Mouse (Mus musculus) midbrain, embryonic 13.5 days (tissue): ENCODE data around the gene Cfap73. TPM values are rescaled to one million over a fixed set of nuclear protein-coding genes. Genes with fewer than 3 reads are reported as not detected.

ENCODE experiments used
- ATAC-seq: fragments of 200-750 bp; cut with Nextera tagmentation; 2 replicates; pipeline ENCODE4 v1.8.0; 2017; ENCODE audit warnings: mild to moderate bottlenecking, moderate TSS enrichment, moderate library complexity
- H3K27ac ChIP-seq: fragments of 300-500 bp; sonication (generic); 2 replicates; pipeline ENCODE4 v1.5.1; 2015; ENCODE audit warnings: inconsistent platforms, mild to moderate bottlenecking, moderate library complexity
- H3K27me3 ChIP-seq: fragments of 300-500 bp; sonication (generic); 2 replicates; pipeline ENCODE4 v1.6.1; 2015; ENCODE audit warnings: mild to moderate bottlenecking, inconsistent platforms
- H3K36me3 ChIP-seq: fragments of 300-500 bp; sonication (generic); 2 replicates; pipeline ENCODE4 v1.6.1; 2015; ENCODE audit warnings: mild to moderate bottlenecking, inconsistent platforms
- H3K4me1 ChIP-seq: fragments of 300-500 bp; sonication (generic); replicated peaks from 2 replicates; pipeline ENCODE4 v1.6.1; 2015; ENCODE audit warnings: inconsistent platforms
- H3K4me2 ChIP-seq: fragments of 300-500 bp; sonication (generic); replicated peaks from 2 replicates; pipeline ENCODE4 v1.6.1; 2015; ENCODE audit warnings: moderate library complexity, mild to moderate bottlenecking, inconsistent platforms
- H3K4me3 ChIP-seq: fragments of 300-500 bp; sonication (generic); replicated peaks from 2 replicates; pipeline ENCODE4 v1.5.1; 2015; ENCODE audit warnings: mild to moderate bottlenecking, inconsistent platforms
- H3K9ac ChIP-seq: fragments of 300-500 bp; sonication (generic); replicated peaks from 2 replicates; pipeline ENCODE4 v1.6.1; 2015; ENCODE audit warnings: mild to moderate bottlenecking, inconsistent platforms
- H3K9me3 ChIP-seq: fragments of 300-500 bp; sonication (generic); 2 replicates; pipeline ENCODE4 v1.6.1; 2016; ENCODE audit warnings: mild to moderate bottlenecking, inconsistent platforms
- WGBS: fragments of 180-500 bp; shearing (Covaris S2); methylation state at CpG from one replicate; pipeline ENCODE4 v1.1.7; 2015; 5-methylcytosine and 5-hydroxymethylcytosine counted together
- polyA plus RNA-seq: library from polyadenylated mRNA; unstranded; fragments of >200 nt; fragmentation: Nextera tagmentation; extraction: Ambion mirVana; gene quantifications from 2 replicates; pipeline ENCODE4 v1.2.1, GENCODE M21; 2015

Gene Cfap73
- polyA plus RNA-seq: not detected in 2 replicates

- 52% methylated on average over 9 of the region's 9 CpGs for WGBS
- peaks cover 13% of the 10 kb centered on the region for H3K27me3 ChIP-seq
- H3K9ac ChIP-seq: no peak within 1 kb of the TSS
- H3K4me2 ChIP-seq: no peak within 1 kb of the TSS
- H3K36me3 ChIP-seq: 0 out of 2 replicates have a peak, but pooled peaks cover under 1% of the 10 kb centered on the region
- no peak for ATAC-seq
- no peak within 1 kb of the TSS for H3K27ac ChIP-seq
- H3K4me3 ChIP-seq: no peak within 1 kb of the TSS
- H3K9me3 ChIP-seq: no peaks in the 10 kb centered on the region
- H3K4me1 ChIP-seq: peaks cover 6% of the 10 kb centered on the region
Measured at GRCm38 (mm10) chr5:120634131-120634530, at the start of gene Cfap73. Cfap73 (minus strand) TSS chr5:120634235.

DNA sequence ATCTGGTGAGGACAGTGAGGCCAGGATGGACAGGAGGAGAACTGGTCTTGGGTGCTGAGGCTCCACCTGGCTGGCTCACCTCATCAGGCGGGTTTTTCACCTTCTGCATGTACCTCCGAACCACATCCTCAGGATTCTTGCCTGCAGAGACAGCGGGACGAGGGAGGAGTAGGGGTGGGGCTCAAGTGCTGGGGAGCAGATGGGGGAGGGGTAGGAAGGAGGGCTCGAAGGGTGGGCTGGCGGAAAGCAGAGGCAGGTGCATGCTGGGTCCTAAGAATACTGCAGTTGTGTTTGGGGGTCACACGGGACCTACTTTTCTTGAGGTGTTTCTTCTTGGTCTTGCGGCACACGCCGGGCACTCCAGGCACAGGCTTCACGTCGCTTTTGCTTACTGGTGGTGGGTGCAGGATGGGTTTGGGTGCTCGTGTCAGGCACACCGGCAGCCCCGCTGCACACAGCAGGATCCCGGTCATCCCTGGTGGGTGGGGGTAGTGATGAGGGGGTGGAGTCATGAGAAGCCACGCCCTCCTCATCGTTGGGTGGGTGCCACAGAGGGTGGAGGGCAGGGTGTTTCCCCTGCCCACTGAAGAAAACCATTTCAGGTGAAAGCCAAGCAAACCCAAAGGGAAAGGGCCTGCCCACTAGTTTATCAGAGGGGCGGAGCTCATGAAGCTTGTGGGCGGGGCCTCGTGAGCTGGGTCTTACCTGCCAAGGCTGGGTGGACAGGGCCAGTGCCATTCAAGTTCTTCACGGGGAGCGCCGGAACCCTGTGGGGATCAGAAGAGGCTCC, 49.1 kb upstream of the Cfap73 start:
- no peaks in the 10 kb centered on the region for H3K9me3 ChIP-seq
- no peak overlapping the region for H3K9ac ChIP-seq
- H3K4me1 ChIP-seq: peaks cover 28% of the 10 kb centered on the region
- H3K4me2 ChIP-seq: no peak overlapping the region
- H3K36me3 ChIP-seq: peaks cover 34% of the 10 kb centered on the region
- H3K4me3 ChIP-seq: no peak overlapping the region
- ATAC-seq: no peak
- 8% methylated on average over 24 of the region's 24 CpGs for WGBS
- peaks cover 36% of the 10 kb centered on the region for H3K27me3 ChIP-seq
- no peak overlapping the region for H3K27ac ChIP-seq

DNA sequence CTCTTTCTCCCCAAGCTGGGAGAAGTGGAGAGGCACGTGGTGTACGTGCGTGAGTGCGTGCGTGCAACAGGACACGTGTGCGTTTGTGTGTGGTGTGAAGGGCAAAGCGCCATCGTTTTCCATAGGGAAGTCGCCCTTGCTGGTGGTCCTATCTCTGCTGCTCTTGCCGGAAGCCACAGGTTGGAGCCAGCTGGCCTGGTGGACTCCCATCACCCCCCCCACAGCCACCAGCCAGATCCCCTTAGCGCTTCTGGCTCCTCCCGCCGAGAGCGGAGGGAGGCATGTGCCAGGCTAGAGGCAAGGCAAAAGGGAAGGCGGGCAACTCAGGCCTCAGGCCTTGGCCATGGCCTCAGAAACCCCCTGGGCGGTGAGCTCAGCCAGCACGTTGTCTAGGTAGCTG, 46.9 kb upstream of the Cfap73 start:
- no peaks in the 10 kb centered on the region for H3K9me3 ChIP-seq
- H3K9ac ChIP-seq: no peak overlapping the region
- H3K36me3 ChIP-seq: peaks cover 20% of the 10 kb centered on the region
- H3K27ac ChIP-seq: peak overlapping the region; percentile 73
- H3K4me3 ChIP-seq: no peak overlapping the region
- WGBS: 82% methylated on average over 18 of the region's 18 CpGs
- 0 out of 2 replicates have a peak, but pooled peaks have one; percentile 5 for ATAC-seq
- peaks cover 28% of the 10 kb centered on the region for H3K4me1 ChIP-seq
- peak overlapping the region; percentile 55; the same call in 1 of the 2 replicates for H3K4me2 ChIP-seq
- peaks cover 34% of the 10 kb centered on the region for H3K27me3 ChIP-seq

- Histone ChIP-seq H3K9ac (peak overlapping the region; percentile 57), H3K4me2 (peak overlapping the region; percentile 55), H3K36me3 (peaks cover 17% of the 10 kb centered on the region), H3K4me3 (peak overlapping the region; percentile 29), H3K27ac (peak overlapping the region; percentile 94), H3K27me3 (peaks cover 28% of the 10 kb centered on the region), H3K4me1 (peaks cover 28% of the 10 kb centered on the region), H3K9me3 (no peaks in the 10 kb centered on the region)
- ATAC-seq: peak; percentile 93
- under 1% methylated on average over 24 of the region's 24 CpGs for WGBS
Measured at GRCm38 (mm10) chr5:120679676-120680555, 45.9 kb upstream of the Cfap73 start.

DNA sequence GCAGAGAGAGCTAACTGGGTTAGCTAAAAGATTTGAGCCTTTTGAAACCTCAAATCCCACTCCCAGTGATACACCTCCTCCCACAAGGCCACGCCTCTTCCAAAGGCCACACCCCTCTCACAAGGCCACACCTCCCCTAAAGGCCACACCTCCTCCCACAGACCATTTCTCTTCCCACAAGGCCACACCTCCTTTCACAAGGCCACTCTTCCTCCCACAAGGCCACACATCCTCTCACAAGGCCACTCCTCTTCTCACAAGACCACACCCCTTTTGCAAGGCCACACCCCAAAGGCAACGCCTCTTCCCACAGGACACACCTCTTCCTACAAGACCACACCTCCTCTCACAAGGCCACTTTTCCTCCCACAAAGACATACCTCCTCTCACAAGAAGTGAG, 43.5 kb upstream of the Cfap73 start:
- no peaks in the 10 kb centered on the region for H3K9me3 ChIP-seq
- peaks cover 9% of the 10 kb centered on the region for H3K36me3 ChIP-seq
- peaks cover 26% of the 10 kb centered on the region for H3K4me1 ChIP-seq
- 47% methylated on average over 2 of the region's 2 CpGs for WGBS
- no peak overlapping the region for H3K27ac ChIP-seq
- no peak overlapping the region for H3K4me3 ChIP-seq
- peaks cover 6% of the 10 kb centered on the region for H3K27me3 ChIP-seq
- H3K4me2 ChIP-seq: no peak overlapping the region
- no peak overlapping the region for H3K9ac ChIP-seq
- ATAC-seq: no peak

- Histone ChIP-seq H3K27ac (no peak overlapping the region), H3K4me1 (peaks cover 8% of the 10 kb centered on the region), H3K27me3 (no peaks in the 10 kb centered on the region; the same call in 1 of the 2 replicates), H3K9me3 (no peaks in the 10 kb centered on the region), H3K4me3 (no peak overlapping the region), H3K4me2 (peak overlapping the region; percentile 9; the same call in 1 of the 2 replicates), H3K36me3 (no peaks in the 10 kb centered on the region), H3K9ac (no peak overlapping the region)
- 0 out of 2 replicates have a peak, but pooled peaks have one; percentile 11 for ATAC-seq
- 30% methylated on average over 21 of the region's 21 CpGs for WGBS
Measured at GRCm38 (mm10) chr5:120674229-120675145, 40.5 kb upstream of the Cfap73 start.

DNA sequence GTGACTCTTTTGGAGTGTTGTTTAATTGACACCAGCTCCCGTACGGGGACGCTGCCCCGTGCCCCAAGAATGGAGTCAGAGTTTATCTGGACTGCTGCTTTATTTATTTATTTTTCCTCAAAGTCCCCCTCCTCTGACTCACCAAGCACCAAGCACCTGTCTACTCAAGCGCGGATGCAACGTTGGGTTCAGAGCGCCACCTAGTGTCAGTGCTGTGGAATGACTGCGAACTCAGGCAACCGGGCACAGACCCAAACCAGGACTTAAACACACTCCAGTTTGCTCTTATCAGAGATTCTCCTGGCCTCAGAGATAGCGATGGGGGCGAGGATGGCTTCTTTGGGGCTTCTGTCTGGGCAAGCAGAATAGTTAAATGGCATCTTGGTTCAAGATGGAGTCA, 39.6 kb upstream of the Cfap73 start:
- H3K4me3 ChIP-seq: no peak overlapping the region
- 8% methylated on average over 12 of the region's 12 CpGs for WGBS
- H3K36me3 ChIP-seq: no peaks in the 10 kb centered on the region
- H3K27me3 ChIP-seq: no peaks in the 10 kb centered on the region; the same call in 1 of the 2 replicates
- H3K9ac ChIP-seq: no peak overlapping the region
- no peak for ATAC-seq
- H3K27ac ChIP-seq: no peak overlapping the region
- H3K4me1 ChIP-seq: peaks cover 5% of the 10 kb centered on the region; the same call in 1 of the 2 replicates
- no peak overlapping the region for H3K4me2 ChIP-seq
- H3K9me3 ChIP-seq: no peaks in the 10 kb centered on the region

DNA sequence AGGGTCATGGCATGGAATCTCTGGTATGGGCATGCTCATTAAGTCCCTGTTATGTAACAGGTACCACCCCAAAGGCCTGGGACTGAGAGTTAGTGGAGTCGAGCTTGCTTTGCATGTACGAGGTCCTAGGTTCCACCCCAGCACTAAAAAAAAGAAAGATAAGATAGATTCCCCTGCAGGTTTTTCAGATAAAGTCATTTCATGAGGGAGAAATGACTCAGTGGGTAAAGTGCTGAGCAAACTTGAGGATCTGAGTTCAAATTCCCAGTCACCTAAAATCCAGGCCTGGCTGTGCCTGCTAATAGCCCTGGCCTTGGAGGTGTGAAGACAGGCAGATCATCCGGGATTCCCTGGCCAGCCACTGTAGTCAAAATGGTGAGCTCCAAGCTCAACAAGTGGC, 37.8 kb upstream of the Cfap73 start:
- ATAC-seq: no peak
- Histone ChIP-seq H3K27ac (no peak overlapping the region), H3K4me3 (no peak overlapping the region), H3K27me3 (no peaks in the 10 kb centered on the region; the same call in 1 of the 2 replicates), H3K36me3 (no peaks in the 10 kb centered on the region), H3K9ac (no peak overlapping the region), H3K4me2 (no peak overlapping the region), H3K9me3 (no peaks in the 10 kb centered on the region), H3K4me1 (peaks cover 5% of the 10 kb centered on the region; the same call in 1 of the 2 replicates)
- WGBS: 91% methylated on average over 3 of the region's 3 CpGs

DNA sequence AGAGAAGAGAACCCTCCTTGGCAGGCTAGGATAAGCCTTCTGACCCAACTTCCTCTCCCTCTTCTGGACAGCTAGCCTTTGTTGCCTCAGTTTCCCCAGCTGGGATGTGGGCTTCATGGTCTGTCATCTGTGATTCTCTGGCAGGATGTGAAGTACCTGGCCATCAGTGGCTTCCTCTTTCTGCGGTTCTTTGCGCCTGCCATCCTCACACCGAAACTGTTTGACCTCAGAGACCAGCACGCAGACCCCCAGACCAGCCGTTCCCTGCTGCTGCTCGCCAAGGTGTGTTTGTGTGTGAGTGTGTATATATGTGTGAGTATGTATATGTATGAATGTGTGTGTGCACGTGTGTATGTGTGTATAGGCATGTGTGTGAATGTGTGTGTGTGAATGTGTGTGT, 36.1 kb upstream of the Cfap73 start:
- H3K36me3 ChIP-seq: no peaks in the 10 kb centered on the region
- H3K27ac ChIP-seq: no peak overlapping the region
- no peaks in the 10 kb centered on the region for H3K9me3 ChIP-seq
- H3K4me2 ChIP-seq: no peak overlapping the region
- no peak overlapping the region for H3K9ac ChIP-seq
- WGBS: 88% methylated on average over 7 of the region's 7 CpGs
- H3K4me1 ChIP-seq: peaks cover 5% of the 10 kb centered on the region; the same call in 1 of the 2 replicates
- no peak for ATAC-seq
- H3K27me3 ChIP-seq: peaks cover 4% of the 10 kb centered on the region; the same call in 1 of the 2 replicates
- no peak overlapping the region for H3K4me3 ChIP-seq

- H3K27me3 ChIP-seq: peaks cover 4% of the 10 kb centered on the region; the same call in 1 of the 2 replicates
- H3K9ac ChIP-seq: no peak overlapping the region
- ATAC-seq: no peak
- 68% methylated on average over 7 of the region's 7 CpGs for WGBS
- no peak overlapping the region for H3K4me2 ChIP-seq
- no peaks in the 10 kb centered on the region for H3K36me3 ChIP-seq
- no peak overlapping the region for H3K4me3 ChIP-seq
- no peaks in the 10 kb centered on the region for H3K9me3 ChIP-seq
- no peak overlapping the region for H3K27ac ChIP-seq
- H3K4me1 ChIP-seq: no peaks in the 10 kb centered on the region
Measured at GRCm38 (mm10) chr5:120668761-120669160, 34.7 kb upstream of the Cfap73 start.

DNA sequence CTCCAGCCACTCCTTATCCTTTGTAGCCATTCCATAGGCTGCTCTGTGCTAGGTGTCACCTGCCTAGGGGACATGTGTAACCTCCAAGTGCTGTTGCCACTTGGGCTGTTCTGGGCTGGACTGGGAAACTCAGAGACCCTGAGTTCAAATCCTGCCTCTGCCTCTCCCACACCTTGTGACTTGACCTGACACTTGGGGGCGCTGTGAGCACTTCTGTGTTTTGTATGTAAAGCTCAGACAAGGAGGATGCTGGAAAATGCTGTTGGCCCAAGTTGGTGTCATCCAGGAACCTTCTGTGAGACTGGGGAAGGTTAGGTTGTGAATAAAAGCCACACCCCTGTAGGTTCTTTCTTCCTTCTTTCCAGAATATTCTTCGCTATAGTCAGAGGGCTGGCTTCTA, 30.9 kb upstream of the Cfap73 start:
- Histone ChIP-seq H3K4me3 (no peak overlapping the region), H3K27ac (no peak overlapping the region), H3K27me3 (peaks cover 4% of the 10 kb centered on the region; the same call in 1 of the 2 replicates), H3K9ac (no peak overlapping the region), H3K4me2 (no peak overlapping the region), H3K36me3 (no peaks in the 10 kb centered on the region), H3K4me1 (0 out of 2 replicates have a peak, but pooled peaks cover 7% of the 10 kb centered on the region), H3K9me3 (no peaks in the 10 kb centered on the region)
- no peak for ATAC-seq
- WGBS: 63% methylated on average over 2 of the region's 2 CpGs
